Mouse (Mus musculus): Measurements from ENCODE around the gene Tll2. TPM values are rescaled to one million over a fixed set of nuclear protein-coding genes. Genes with fewer than 3 reads are reported as not detected.

Gene Tll2
- polyA plus RNA-seq, 1 experiment: 1.8 TPM

GRCm38 (mm10) chr19:41109991-41110390, 96.6 kb downstream of the Tll2 start:
- TF ChIP-seq CTCF (IDR thresholded peaks at IDR 0.05; ENCODE audit: borderline replicate concordance, extremely low read depth, insufficient read depth, insufficient read length): no peak
- no peak for TF ChIP-seq POLR2A (IDR thresholded peaks at IDR 0.05; ENCODE audit: borderline replicate concordance, extremely low read depth, insufficient read depth, insufficient read length, poor library complexity, severe bottlenecking)
- DNase-seq (ENCODE audit: low read depth): no peak

- no peak for TF ChIP-seq POLR2A (IDR thresholded peaks at IDR 0.05; ENCODE audit: borderline replicate concordance, extremely low read depth, insufficient read depth, insufficient read length, poor library complexity, severe bottlenecking)
- TF ChIP-seq CTCF (IDR thresholded peaks at IDR 0.05; ENCODE audit: borderline replicate concordance, extremely low read depth, insufficient read depth, insufficient read length): no peak
- peak; percentile 96 for DNase-seq (ENCODE audit: low read depth)
These were observed 97.1 kb downstream of the Tll2 start for GRCm38 (mm10) chr19:41109496-41109895.

- peak; percentile 62 for DNase-seq (ENCODE audit: low read depth)
- no peak for TF ChIP-seq CTCF (IDR thresholded peaks at IDR 0.05; ENCODE audit: borderline replicate concordance, extremely low read depth, insufficient read depth, insufficient read length)
- no peak for TF ChIP-seq POLR2A (IDR thresholded peaks at IDR 0.05; ENCODE audit: borderline replicate concordance, extremely low read depth, insufficient read depth, insufficient read length, poor library complexity, severe bottlenecking)
These were observed 98.0 kb downstream of the Tll2 start for GRCm38 (mm10) chr19:41108666-41109065.

GRCm38 (mm10) chr19:41107530-41107929, 99.1 kb downstream of the Tll2 start:
- DNase-seq (ENCODE audit: low read depth): no peak
- no peak for TF ChIP-seq CTCF (IDR thresholded peaks at IDR 0.05; ENCODE audit: borderline replicate concordance, extremely low read depth, insufficient read depth, insufficient read length)

- DNase-seq (ENCODE audit: low read depth): peak; percentile 88
- no peak for TF ChIP-seq POLR2A (IDR thresholded peaks at IDR 0.05; ENCODE audit: borderline replicate concordance, extremely low read depth, insufficient read depth, insufficient read length, poor library complexity, severe bottlenecking)
- peak; percentile 80; the same call in 1 of the 2 replicates for TF ChIP-seq CTCF (IDR thresholded peaks at IDR 0.05; ENCODE audit: borderline replicate concordance, extremely low read depth, insufficient read depth, insufficient read length)
These were observed 101.7 kb downstream of the Tll2 start for GRCm38 (mm10) chr19:41104922-41105321.

GRCm38 (mm10) chr19:41101390-41101789, 105.2 kb downstream of the Tll2 start:
- no peak for TF ChIP-seq CTCF (IDR thresholded peaks at IDR 0.05; ENCODE audit: borderline replicate concordance, extremely low read depth, insufficient read depth, insufficient read length)
- no peak for TF ChIP-seq POLR2A (IDR thresholded peaks at IDR 0.05; ENCODE audit: borderline replicate concordance, extremely low read depth, insufficient read depth, insufficient read length, poor library complexity, severe bottlenecking)
- DNase-seq (ENCODE audit: low read depth): peak; percentile 94

- TF ChIP-seq CTCF (IDR thresholded peaks at IDR 0.05; ENCODE audit: borderline replicate concordance, extremely low read depth, insufficient read depth, insufficient read length) (no peak), POLR2A (IDR thresholded peaks at IDR 0.05; ENCODE audit: borderline replicate concordance, extremely low read depth, insufficient read depth, insufficient read length, poor library complexity, severe bottlenecking) (no peak)
- peak; percentile 85 for DNase-seq (ENCODE audit: low read depth)
These were observed 105.8 kb downstream of the Tll2 start for GRCm38 (mm10) chr19:41100863-41101262.

- TF ChIP-seq CTCF (IDR thresholded peaks at IDR 0.05; ENCODE audit: borderline replicate concordance, extremely low read depth, insufficient read depth, insufficient read length) (no peak), POLR2A (IDR thresholded peaks at IDR 0.05; ENCODE audit: borderline replicate concordance, extremely low read depth, insufficient read depth, insufficient read length, poor library complexity, severe bottlenecking) (no peak)
- DNase-seq (ENCODE audit: low read depth): no peak
These were observed 109.6 kb downstream of the Tll2 start for GRCm38 (mm10) chr19:41097038-41097437.

- TF ChIP-seq POLR2A (IDR thresholded peaks at IDR 0.05; ENCODE audit: borderline replicate concordance, extremely low read depth, insufficient read depth, insufficient read length, poor library complexity, severe bottlenecking) (no peak), CTCF (IDR thresholded peaks at IDR 0.05; ENCODE audit: borderline replicate concordance, extremely low read depth, insufficient read depth, insufficient read length) (no peak)
- DNase-seq (ENCODE audit: low read depth): no peak
These were observed 114.7 kb downstream of the Tll2 start for GRCm38 (mm10) chr19:41091901-41092300.

GRCm38 (mm10) chr19:41089833-41090232, 116.8 kb downstream of the Tll2 start:
- DNase-seq (ENCODE audit: low read depth): peak; percentile 87
- TF ChIP-seq CTCF (IDR thresholded peaks at IDR 0.05; ENCODE audit: borderline replicate concordance, extremely low read depth, insufficient read depth, insufficient read length) (peak; percentile 89), POLR2A (IDR thresholded peaks at IDR 0.05; ENCODE audit: borderline replicate concordance, extremely low read depth, insufficient read depth, insufficient read length, poor library complexity, severe bottlenecking) (no peak)

GRCm38 (mm10) chr19:41088491-41088890, 118.1 kb downstream of the Tll2 start:
- TF ChIP-seq POLR2A (IDR thresholded peaks at IDR 0.05; ENCODE audit: borderline replicate concordance, extremely low read depth, insufficient read depth, insufficient read length, poor library complexity, severe bottlenecking): no peak
- TF ChIP-seq CTCF (IDR thresholded peaks at IDR 0.05; ENCODE audit: borderline replicate concordance, extremely low read depth, insufficient read depth, insufficient read length): no peak
- no peak for DNase-seq (ENCODE audit: low read depth)

- TF ChIP-seq CTCF (IDR thresholded peaks at IDR 0.05; ENCODE audit: borderline replicate concordance, extremely low read depth, insufficient read depth, insufficient read length) (no peak), POLR2A (IDR thresholded peaks at IDR 0.05; ENCODE audit: borderline replicate concordance, extremely low read depth, insufficient read depth, insufficient read length, poor library complexity, severe bottlenecking) (no peak)
- DNase-seq (ENCODE audit: low read depth): no peak
These were observed 118.7 kb downstream of the Tll2 start for GRCm38 (mm10) chr19:41087901-41088300.
